ENCODE assay signal across 19 mouse cellular contexts in the genomic region with DNA sequence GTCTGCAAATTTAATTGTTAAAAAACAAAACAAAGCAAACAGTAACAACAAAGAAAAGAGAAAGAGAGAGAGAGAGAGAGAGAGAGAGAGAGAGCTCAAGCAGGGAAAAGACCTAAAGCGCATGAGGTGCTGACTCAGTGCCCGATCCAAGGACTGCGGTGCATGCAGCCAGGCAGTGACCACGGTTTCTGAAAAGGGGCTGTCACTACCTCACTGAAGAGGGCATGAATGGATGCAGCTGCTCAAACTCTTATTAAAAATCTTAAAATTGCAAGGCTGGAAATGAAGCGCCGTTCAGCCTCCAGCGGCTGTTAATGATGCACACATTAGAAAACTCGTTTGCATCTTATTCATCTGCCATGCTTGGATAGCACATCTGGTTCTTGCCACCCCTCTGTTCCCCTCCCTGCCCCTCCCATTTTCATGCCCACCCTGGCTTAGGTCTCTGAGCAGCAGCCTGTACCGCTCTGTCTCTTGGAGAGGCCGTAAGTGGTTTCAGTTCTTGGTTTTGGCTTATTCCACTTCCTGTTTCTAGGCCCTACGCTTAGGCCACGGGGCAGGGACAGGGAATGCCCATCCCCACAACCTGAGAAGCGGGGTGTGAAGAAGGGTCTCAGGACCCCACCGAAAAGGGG. TPM values are rescaled to one million over a fixed set of nuclear protein-coding genes. Genes with fewer than 3 reads are reported as not detected.
DNase-seq lines count a peak whose midpoint lies in the region; ATAC-seq and TF ChIP-seq lines count a peak whose summit lies in the region.
"Had no signal": no experiment of that assay in that cellular context is flagged by ENCODE, and none has a peak within 500 bp of the region (broad histone marks: within the 10 kb centered on the region; RNA-seq: fewer than 3 reads in every experiment).

No protein-coding gene starts in this region.

- TF ChIP-seq POLR2A in bone marrow macrophage, adult 2 months (IDR thresholded peaks at IDR 0.05; ENCODE audit: borderline replicate concordance, low read depth, low read length): no peak

- no peak for ATAC-seq in hindbrain, embryonic 13.5 days (ENCODE audit: low FRiP score)
- ATAC-seq in hindbrain, embryonic 12.5 days (ENCODE audit: low FRiP score): no peak
- ATAC-seq in hindbrain, postnatal 0 days: no peak; the same call in 1 of the 2 replicates
- ATAC-seq: CD4-positive, CD25-positive, alpha-beta regulatory T cell, adult 4 months; inflammation-experienced regulatory T-cells, adult 6 months had no signal

- DNase-seq in A20 (ENCODE audit: low read depth, low spot score): peak; percentile 96
- peak; percentile 21 for DNase-seq in hindbrain, postnatal 0 days (ENCODE audit: low spot score)
- no peak for DNase-seq in thymus, postnatal 4 days
- no peak for DNase-seq in kidney, postnatal 36 days
- no peak for DNase-seq in frontal cortex, postnatal 36 days (ENCODE audit: low spot score in 2 of 2)
- DNase-seq: cerebellum, postnatal 36 days had no signal

- 0 out of 2 replicates have a peak, but pooled peaks cover 6% of the 10 kb centered on the region for H3K4me1 ChIP-seq in hindbrain, embryonic 13.5 days (replicated peaks)
- 0 out of 2 replicates have a peak, but pooled peaks cover under 1% of the 10 kb centered on the region for H3K4me1 ChIP-seq in hindbrain, embryonic 12.5 days
- peaks cover 48% of the 10 kb centered on the region for H3K4me1 ChIP-seq in bone marrow macrophage, adult 2 months (ENCODE audit: control insufficient read depth, insufficient read depth, low read length)
- H3K4me1 ChIP-seq in hindbrain, postnatal 0 days (ENCODE audit: insufficient read depth, low read length): no peaks in the 10 kb centered on the region
- H3K4me1 ChIP-seq: heart, embryonic 12.5 days had no signal

- no peak overlapping the region for H3K4me3 ChIP-seq in hindbrain, embryonic 13.5 days
- no peak overlapping the region for H3K4me3 ChIP-seq in hindbrain, embryonic 12.5 days
- no peak overlapping the region for H3K4me3 ChIP-seq in bone marrow macrophage, adult 2 months (ENCODE audit: insufficient read depth, low read length)
- no peak overlapping the region for H3K4me3 ChIP-seq in hindbrain, postnatal 0 days (ENCODE audit: low read length)
- H3K4me3 ChIP-seq: heart, embryonic 12.5 days had no signal

- no peak overlapping the region for H3K9ac ChIP-seq in hindbrain, embryonic 13.5 days
- no peak overlapping the region for H3K9ac ChIP-seq in hindbrain, embryonic 12.5 days
- H3K9ac ChIP-seq in hindbrain, postnatal 0 days (replicated peaks; ENCODE audit: low read length): no peak overlapping the region
- H3K9ac ChIP-seq: heart, embryonic 12.5 days; lung, embryonic 14.5 days had no signal

- no peak for TF ChIP-seq CTCF in bone marrow macrophage, adult 2 months (IDR thresholded peaks at IDR 0.05; ENCODE audit: low read depth, low read length)
- no peak for TF ChIP-seq CTCF in hindbrain, postnatal 0 days (IDR thresholded peaks at IDR 0.05; ENCODE audit: low read depth)

- H3K27me3 ChIP-seq in hindbrain, embryonic 13.5 days: no peaks in the 10 kb centered on the region
- no peaks in the 10 kb centered on the region for H3K27me3 ChIP-seq in hindbrain, embryonic 12.5 days
- no peaks in the 10 kb centered on the region for H3K27me3 ChIP-seq in hindbrain, postnatal 0 days (ENCODE audit: insufficient read depth, low read length)
- H3K27me3 ChIP-seq: heart, embryonic 12.5 days had no signal

- H3K9me3 ChIP-seq in hindbrain, embryonic 13.5 days: no peaks in the 10 kb centered on the region
- no peaks in the 10 kb centered on the region for H3K9me3 ChIP-seq in hindbrain, embryonic 12.5 days (replicated peaks)
- no peaks in the 10 kb centered on the region for H3K9me3 ChIP-seq in hindbrain, postnatal 0 days (ENCODE audit: low read length)
- H3K9me3 ChIP-seq: heart, embryonic 12.5 days had no signal

- WGBS in hindbrain, embryonic 13.5 days: 85% methylated on average over 14 of the region's 14 CpGs
- 87% methylated on average over 14 of the region's 14 CpGs for WGBS in hindbrain, embryonic 12.5 days
- 85% methylated on average over 14 of the region's 14 CpGs for WGBS in hindbrain, postnatal 0 days

- peaks cover 60% of the 10 kb centered on the region for H3K36me3 ChIP-seq in hindbrain, embryonic 13.5 days
- H3K36me3 ChIP-seq in hindbrain, embryonic 12.5 days: peaks cover 68% of the 10 kb centered on the region
- peaks cover 55% of the 10 kb centered on the region for H3K36me3 ChIP-seq in hindbrain, postnatal 0 days (ENCODE audit: insufficient read depth, low read length)

- no peak overlapping the region for H3K4me2 ChIP-seq in hindbrain, embryonic 13.5 days
- no peak overlapping the region for H3K4me2 ChIP-seq in hindbrain, embryonic 12.5 days (replicated peaks)
- H3K4me2 ChIP-seq in hindbrain, postnatal 0 days (ENCODE audit: low read depth, low read length): no peak overlapping the region
- H3K4me2 ChIP-seq: heart, embryonic 12.5 days; lung, embryonic 14.5 days; midbrain, embryonic 11.5 days had no signal

- peak overlapping the region; percentile 52; the same call in 1 of the 2 replicates for H3K27ac ChIP-seq in hindbrain, embryonic 13.5 days
- H3K27ac ChIP-seq in hindbrain, embryonic 12.5 days: no peak overlapping the region
- peak overlapping the region; percentile 62 for H3K27ac ChIP-seq in bone marrow macrophage, adult 2 months (ENCODE audit: insufficient read depth, low read depth, low read length)
- no peak overlapping the region for H3K27ac ChIP-seq in hindbrain, postnatal 0 days

RNA-seq across cellular contexts. Expression of a gene that starts 5.0 kb away (rescaled TPM):
- polyA plus RNA-seq in hindbrain, embryonic 13.5 days (2015; fragmentation: Nextera tagmentation; extraction: Ambion mirVana): not detected in 2 replicates
- not detected in 2 replicates for polyA plus RNA-seq in hindbrain, embryonic 12.5 days (2016; fragmentation: Nextera tagmentation; extraction: Ambion mirVana)
- not detected in 2 replicates for polyA plus RNA-seq in bone marrow macrophage, adult 2 months (2012; ENCODE audit: insufficient read depth, insufficient read length, missing spikeins)
- not detected in 2 replicates for total RNA-seq in hindbrain, postnatal 0 days (2014; rRNA removed)
- not detected in 2 replicates for polyA plus RNA-seq in hindbrain, postnatal 0 days (2015; fragmentation: Nextera tagmentation; extraction: Ambion mirVana)
- total RNA-seq: adrenal gland, adult 18-20 months; left cerebral cortex, adult 18-20 months had no signal
- polyA plus RNA-seq: heart, embryonic 12.5 days; inflammation-experienced regulatory T-cells, adult 6 months; kidney, embryonic 16.5 days; lung, embryonic 14.5 days; neural tube, embryonic 14.5 days; stomach, embryonic 16.5 days had no signal

RNA-seq across cellular contexts. Expression of a gene that starts 37.7 kb away (rescaled TPM):
- polyA plus RNA-seq in hindbrain, embryonic 13.5 days (2015; fragmentation: Nextera tagmentation; extraction: Ambion mirVana): 97.7 and 99.4 TPM in 2 replicates
- 117 and 119 TPM in 2 replicates for polyA plus RNA-seq in hindbrain, embryonic 12.5 days (2016; fragmentation: Nextera tagmentation; extraction: Ambion mirVana)
- 40.7 and 48.4 TPM in 2 replicates for polyA plus RNA-seq in bone marrow macrophage, adult 2 months (2012; ENCODE audit: insufficient read depth, insufficient read length, missing spikeins)
- 57.9 and 74.4 TPM in 2 replicates for total RNA-seq in hindbrain, postnatal 0 days (2014; rRNA removed)
- 66.1 and 70.7 TPM in 2 replicates for polyA plus RNA-seq in hindbrain, postnatal 0 days (2015; fragmentation: Nextera tagmentation; extraction: Ambion mirVana)

RNA-seq across cellular contexts. Expression of a gene that starts 42.1 kb away (rescaled TPM):
- 160 and 165 TPM in 2 replicates for polyA plus RNA-seq in hindbrain, embryonic 13.5 days (2015; fragmentation: Nextera tagmentation; extraction: Ambion mirVana)
- 171 and 179 TPM in 2 replicates for polyA plus RNA-seq in hindbrain, embryonic 12.5 days (2016; fragmentation: Nextera tagmentation; extraction: Ambion mirVana)
- polyA plus RNA-seq in bone marrow macrophage, adult 2 months (2012; ENCODE audit: insufficient read depth, insufficient read length, missing spikeins): 140 and 154 TPM in 2 replicates
- 93.4 and 100 TPM in 2 replicates for total RNA-seq in hindbrain, postnatal 0 days (2014; rRNA removed)
- 56.0 and 57.1 TPM in 2 replicates for polyA plus RNA-seq in hindbrain, postnatal 0 days (2015; fragmentation: Nextera tagmentation; extraction: Ambion mirVana)

Comparison
In these comparisons a context has a peak if more than half of its experiments do, and no peak if none do; other contexts are left out.
1. H3K27ac ChIP-seq: peak in hindbrain, embryonic 13.5 days (single experiment) and bone marrow macrophage, adult 2 months (single experiment); none in hindbrain, embryonic 12.5 days (single experiment) and hindbrain, postnatal 0 days (single experiment).
2. DNase-seq: peak in A20 (single experiment) and hindbrain, postnatal 0 days (single experiment); none in thymus, postnatal 4 days (single experiment), kidney, postnatal 36 days (0 of 2) and frontal cortex, postnatal 36 days (0 of 2).